Mouse (Mus musculus): ENCODE results near the gene Prkg1. TPM values are rescaled to one million over a fixed set of nuclear protein-coding genes. Genes with fewer than 3 reads are reported as not detected.
"Not testable (repeated sequence)": the region's sequence is repeated elsewhere in the genome, so short reads cannot be mapped to it uniquely, and the experiment has no call there.

Prkg1 gene
- total RNA-seq, 2 experiments from 2014 or later: 8.2 to 13.4 TPM

- no peak for DNase-seq
These were observed 331.4 kb downstream of the Prkg1 start for GRCm38 (mm10) chr19:31433446-31433845.

- no peak for DNase-seq
These were observed 333.4 kb downstream of the Prkg1 start for GRCm38 (mm10) chr19:31431411-31431810.

GRCm38 (mm10) chr19:31426142-31426541, 338.7 kb downstream of the Prkg1 start:
- DNase-seq: no peak

- no peak for DNase-seq
These were observed 339.6 kb downstream of the Prkg1 start for GRCm38 (mm10) chr19:31425199-31425598.

- DNase-seq: no peak
These were observed 340.5 kb downstream of the Prkg1 start for GRCm38 (mm10) chr19:31424319-31424718.

DNA sequence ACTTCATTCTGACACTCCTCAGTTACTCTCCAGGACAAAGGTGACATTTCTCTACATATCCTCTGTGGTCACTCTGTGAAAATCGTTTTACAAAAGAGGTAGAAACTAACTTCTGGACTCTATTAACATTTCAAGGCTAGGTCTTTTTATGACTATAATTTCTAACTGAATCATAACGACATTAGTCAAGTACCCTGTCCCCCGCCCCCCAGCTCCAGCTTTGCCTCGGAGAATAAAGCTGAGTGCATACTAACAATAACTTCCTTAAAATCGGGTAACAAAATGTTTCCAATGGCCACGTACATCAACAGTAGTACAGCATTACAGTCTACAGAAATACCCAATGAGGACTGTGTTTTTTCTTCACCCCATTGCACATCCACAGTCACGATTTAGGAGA, 351.3 kb downstream of the Prkg1 start:
- DNase-seq: peak; percentile 9

DNA sequence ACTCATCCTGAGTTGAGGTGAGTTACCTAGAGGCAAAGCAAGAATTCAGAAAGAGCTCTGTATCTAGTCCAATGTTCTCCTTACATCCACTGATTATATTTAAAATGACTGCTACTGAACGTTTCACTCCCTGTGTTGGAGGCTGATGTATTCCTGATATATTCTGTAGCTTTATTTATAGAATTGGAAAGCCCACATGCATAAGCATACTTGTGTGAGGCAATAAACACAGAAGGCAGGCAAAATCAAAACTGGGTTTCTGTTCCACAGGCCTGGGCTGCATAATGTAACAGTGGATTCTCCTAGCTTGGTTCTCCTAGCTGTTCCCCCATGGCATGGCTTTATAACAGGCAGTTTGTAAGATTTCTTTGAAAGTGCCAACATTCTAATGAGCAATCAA, 368.7 kb downstream of the Prkg1 start:
- no peak for DNase-seq

- peak; percentile 20 for DNase-seq
These were observed 379.5 kb downstream of the Prkg1 start for GRCm38 (mm10) chr19:31385353-31385752.

DNA sequence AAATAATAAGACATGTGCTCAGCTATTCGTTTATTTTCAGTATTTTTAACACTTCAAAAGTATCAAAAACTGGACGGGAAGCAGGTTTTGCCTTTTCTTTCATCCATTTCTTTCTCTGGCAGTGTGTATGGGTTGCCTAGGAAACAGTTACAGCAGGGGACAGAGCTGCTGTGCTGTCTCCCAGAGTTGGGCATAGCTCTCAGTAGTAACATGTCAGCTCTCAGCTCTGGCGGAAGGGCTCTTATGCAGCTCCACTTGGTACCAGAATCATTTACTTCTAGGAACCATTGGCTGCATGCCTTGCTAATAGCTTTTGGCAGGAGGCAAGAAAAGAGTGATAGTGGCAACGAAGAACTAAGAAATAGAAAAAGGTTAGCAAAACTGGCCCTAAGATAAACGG, 381.0 kb downstream of the Prkg1 start:
- DNase-seq: no peak

DNA sequence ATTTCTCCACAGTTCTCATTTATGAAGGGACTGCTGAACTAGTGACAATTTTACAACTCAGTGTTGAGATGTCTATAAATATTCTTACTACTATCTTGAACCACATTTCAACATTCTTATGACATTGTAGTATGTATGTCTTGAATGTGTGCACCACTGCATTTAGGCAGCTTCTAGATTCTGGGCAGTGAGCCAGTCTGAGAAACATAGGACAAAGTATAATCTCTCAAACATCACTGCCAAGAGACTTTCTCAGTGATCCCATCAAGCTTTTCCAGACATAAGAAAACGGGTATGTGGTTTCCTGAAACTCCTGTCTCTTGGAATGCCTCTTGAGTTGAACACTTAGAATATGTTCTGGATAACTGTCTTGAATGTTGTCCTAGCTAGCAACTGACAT, 394.7 kb downstream of the Prkg1 start:
- no peak for DNase-seq

- DNase-seq: no peak
These were observed 395.7 kb downstream of the Prkg1 start for GRCm38 (mm10) chr19:31369116-31369515.

- DNase-seq: no peak
These were observed 402.8 kb downstream of the Prkg1 start for GRCm38 (mm10) chr19:31362051-31362450.

- DNase-seq: no peak
These were observed 403.3 kb downstream of the Prkg1 start for GRCm38 (mm10) chr19:31361575-31361974.

DNA sequence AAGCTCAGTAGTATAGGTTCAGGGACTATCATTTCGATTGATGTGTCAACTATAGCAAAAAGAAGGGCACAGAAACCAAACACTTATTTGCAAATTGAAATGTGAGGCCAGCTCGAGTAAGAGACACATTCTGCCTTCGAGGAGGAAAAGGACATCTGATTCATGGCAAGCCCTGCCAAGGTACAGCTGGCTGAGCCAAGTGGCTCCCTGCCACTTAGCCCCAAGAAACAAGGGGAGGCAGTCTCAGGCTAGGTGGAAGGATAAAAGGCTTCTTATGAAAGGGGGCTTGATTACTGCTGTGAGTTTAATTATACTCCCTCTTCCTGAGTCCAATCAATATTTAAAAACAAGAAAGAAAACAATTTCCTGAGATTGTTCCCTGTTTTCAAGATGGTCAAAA, 403.7 kb downstream of the Prkg1 start:
- DNase-seq: peak; percentile 68

DNA sequence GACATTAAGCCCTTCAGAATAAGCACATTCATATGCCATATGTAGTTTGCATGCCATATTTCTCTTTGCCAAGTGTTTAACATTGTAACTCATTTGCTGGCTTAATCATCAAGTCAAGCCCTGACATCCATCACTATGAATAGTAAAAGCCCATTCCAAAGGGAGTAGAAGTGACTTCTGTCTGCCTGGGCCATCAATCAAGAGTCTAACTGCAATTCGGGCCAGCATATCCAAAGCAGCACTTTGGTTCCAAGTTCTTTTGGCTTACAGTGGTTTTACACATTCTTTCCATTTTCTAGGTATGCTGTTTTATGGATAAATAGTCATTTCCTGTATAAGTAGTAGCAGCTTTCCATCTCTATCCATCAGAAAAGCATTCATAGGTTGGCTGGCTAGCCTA, 409.9 kb downstream of the Prkg1 start:
- no peak for DNase-seq

DNA sequence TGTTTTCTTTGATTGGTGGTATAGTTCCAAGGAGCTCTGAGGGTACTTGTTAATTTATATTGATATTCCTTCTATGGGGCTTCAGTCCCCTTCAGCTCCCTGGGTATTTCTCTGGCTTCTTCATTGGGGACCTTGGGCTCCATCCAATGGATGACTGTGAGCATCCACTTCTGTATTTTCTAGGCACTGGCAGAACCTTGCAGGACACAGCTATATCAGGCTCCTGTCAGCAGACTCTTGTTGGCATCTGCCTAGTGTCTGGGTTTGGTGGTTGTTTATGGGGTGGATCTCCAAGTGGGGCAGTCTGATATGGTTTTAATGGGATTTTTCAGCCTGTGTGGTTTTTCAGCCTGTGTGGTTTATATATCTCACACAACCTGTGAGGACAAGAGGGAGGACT, 412.0 kb downstream of the Prkg1 start:
- DNase-seq: not testable (repeated sequence)

DNA sequence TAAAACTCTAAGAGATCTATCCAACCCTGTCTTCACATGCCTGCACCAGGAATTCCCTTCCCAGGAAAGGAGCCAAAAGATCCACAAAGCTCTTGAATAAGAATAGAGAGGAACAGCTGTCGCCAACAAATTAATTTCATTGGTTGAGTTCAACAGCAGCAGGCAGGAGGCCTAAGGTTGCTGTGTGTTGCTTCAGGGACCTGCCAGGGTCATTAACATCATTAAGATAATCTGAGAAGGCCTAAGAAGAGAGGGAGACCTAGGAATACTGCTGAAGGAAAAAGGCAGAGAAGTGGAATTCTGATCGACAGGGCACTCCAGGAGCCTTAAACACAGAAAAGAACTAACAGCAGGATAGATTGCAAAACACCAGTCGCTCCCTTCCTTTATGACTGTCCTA, 413.0 kb downstream of the Prkg1 start:
- no peak for DNase-seq

DNA sequence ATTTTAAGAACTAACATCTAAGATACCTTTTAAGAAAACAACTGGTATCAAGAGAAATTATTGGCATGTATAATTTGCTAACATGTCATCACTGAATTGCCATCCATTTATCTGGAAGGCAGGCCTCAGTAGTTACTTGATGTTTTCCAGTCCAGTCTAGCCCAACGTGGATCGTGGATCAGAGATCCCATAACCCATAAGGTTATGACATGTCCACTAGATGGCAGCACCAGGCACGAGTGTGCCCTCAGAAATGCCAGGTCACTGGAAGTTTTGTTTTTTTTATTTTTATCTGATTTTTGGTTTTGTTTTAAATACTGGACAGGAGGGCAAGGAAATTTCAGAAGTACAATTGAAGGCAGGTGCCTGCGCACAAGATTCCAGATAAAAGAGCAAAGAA, 422.7 kb downstream of the Prkg1 start:
- DNase-seq: peak; percentile 80

DNA sequence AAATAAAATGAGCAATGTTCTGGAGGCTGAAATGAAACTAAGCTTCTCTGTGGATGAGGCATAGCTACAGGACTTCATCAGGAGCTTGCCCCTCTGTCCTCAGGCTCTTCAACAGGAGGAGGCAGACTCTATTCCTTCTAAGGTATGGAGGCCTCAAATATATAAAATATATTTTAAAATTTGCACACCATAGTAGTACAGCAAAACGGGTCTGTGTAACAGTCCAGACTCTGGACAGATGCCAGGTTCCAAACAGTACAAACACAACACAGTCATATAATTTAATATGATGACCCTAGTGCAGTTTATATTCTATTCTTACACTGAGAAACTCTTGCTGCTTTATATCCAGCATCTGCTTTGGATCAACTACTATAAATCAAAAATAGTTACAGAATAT, 423.9 kb downstream of the Prkg1 start:
- no peak for DNase-seq

GRCm38 (mm10) chr19:31338355-31339101, 426.3 kb downstream of the Prkg1 start:
- no peak for DNase-seq

GRCm38 (mm10) chr19:31337863-31338217, 427.0 kb downstream of the Prkg1 start:
- no peak for DNase-seq

DNA sequence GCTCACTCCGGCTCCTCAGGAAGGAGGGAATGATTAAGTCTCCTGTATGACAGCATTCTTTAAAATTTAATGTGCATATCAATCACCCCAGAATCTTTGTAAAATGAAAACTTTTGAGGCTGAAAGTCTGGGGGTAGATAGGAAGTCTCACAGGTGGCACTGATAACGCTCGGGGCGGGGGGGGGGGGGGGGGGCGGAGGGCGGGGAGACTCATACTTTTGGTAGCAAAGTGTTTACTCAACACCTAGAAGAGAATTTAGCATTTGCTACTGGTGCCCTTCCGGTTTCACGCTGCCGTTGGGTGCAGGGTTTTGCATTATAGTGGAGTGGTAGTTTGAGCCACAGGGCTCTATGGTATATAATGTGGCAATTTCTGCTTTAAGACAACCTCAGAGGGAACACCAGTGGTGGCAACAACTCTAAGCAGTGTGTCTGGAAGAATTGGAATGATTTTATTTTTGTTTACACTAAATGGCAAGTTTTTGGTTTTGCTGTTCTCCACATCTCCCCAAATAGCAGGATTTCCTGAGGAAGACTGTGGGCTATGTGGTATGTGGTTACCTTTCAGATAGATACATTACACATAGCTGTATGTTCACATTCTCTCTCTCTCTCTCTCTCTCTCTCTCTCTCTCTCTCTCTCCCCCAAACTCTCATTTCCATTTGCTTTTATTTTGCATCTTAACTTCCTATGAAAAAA, 427.5 kb downstream of the Prkg1 start:
- DNase-seq: no peak

DNA sequence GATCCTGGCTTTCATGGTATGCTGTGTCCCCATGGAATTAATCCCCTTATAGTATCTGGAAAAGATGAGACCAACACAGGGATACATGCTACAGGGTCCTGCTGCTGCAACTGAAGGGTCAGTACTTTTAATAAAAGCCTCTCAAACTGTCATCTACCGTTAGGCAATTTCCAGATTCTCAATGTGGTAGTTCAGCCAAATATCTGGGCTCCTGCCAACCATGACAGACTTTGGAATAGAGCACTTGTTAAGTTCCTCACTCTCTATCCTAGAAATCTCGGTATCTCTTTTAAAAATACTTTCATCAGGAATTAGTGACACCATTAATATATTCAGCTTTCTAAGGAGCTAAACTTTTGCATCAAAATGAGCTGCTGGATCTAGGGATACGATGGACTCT, 428.5 kb downstream of the Prkg1 start:
- no peak for DNase-seq

- DNase-seq: no peak
These were observed 434.9 kb downstream of the Prkg1 start for GRCm38 (mm10) chr19:31329893-31330292.
